Mouse (Mus musculus) kidney, adult 2 months (tissue): Measurements from ENCODE around the gene Zbtb34.

Experiments
- CTCF ChIP-seq: fragments of 200-500 bp; conservative IDR thresholded peaks from 2 replicates; pipeline ENCODE4 v1.5.1; 2011; ENCODE audit warnings: low read depth, mild to moderate bottlenecking, control low read depth, low read length, moderate library complexity, mixed read lengths; ENCODE audit not compliant: insufficient read depth, insufficient read length
- POLR2A ChIP-seq: fragments of 200-500 bp; IDR thresholded peaks from one replicate; pipeline ENCODE4 v1.6.1; 2011; ENCODE audit warnings: low read depth, low read length, control low read depth

DNA sequence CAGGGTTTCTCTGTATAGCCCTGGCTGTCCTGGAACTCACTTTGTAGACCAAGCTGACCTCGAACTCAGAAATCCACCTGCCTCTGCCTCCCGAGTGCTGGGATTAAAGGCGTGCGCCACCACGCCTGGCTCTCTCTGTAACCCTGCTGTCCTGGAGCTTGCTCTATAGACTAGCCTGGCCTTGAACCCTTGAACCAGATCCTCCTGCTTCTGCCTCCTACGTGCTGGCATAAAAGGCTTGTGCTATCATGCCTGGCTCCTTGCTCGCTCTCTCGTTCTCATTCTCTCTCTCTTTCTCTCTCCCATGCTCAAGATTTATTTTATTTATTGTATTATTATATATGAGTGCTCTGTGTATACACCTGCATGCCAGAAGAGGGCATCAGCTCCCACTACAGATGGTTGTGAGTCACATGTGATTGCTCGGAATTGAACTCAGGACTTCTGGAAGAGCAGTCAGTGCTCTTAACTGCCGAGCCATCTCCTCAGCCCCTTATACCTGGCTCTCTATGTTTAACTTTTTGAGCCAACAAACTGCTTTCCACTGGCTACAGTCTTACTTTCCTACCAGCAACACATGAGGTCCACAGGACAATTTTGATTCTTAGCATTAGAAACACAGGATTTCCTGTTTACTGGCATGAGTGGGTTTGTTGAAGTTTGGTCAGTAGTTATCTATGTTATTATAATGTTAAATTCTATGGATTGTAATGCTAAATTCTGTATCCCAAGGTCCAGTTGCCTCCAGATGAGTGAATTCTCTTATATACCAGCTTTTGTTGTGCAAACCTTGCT lies 47.0 kb upstream of the Zbtb34 start:
- TF ChIP-seq CTCF (no peak), POLR2A (no peak)
